Mouse (Mus musculus): ENCODE data around the gene Mybpc2. TPM values are rescaled to one million over a fixed set of nuclear protein-coding genes. Genes with fewer than 3 reads are reported as not detected.
A peak's percentile ranks its signal among the peaks of the same experiment; 100 is the strongest.

Gene Mybpc2
- 0.19 and 0.28 TPM in 2 replicates for polyA plus RNA-seq (2015; fragmentation: Nextera tagmentation; extraction: Ambion mirVana)

DNA sequence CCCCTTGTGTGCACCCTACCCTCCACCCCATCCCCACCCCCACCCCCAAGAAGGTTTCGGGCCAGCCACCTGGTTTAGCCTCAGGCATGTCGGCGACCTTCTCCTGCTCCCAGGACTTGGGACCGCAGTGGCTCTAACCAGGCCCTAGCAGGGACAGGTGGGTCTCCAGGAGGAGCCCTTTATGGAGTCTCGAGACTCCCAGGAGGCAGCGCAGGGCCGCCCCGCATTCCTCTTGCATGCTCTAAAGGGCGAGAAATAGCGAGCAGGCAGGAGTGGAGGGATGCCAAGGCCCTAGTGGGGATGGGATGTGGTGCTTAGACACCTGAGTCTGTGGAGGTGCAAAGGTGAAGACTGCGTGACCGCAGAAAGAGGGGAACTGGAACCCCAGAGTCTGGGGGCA, at the start of gene Mybpc2:
Gene Mybpc2, minus strand, starts transcription at position 155 of the 400 bp plus-strand sequence.
- H3K4me3 ChIP-seq: no peak within 1 kb of the TSS
- no peaks in the 10 kb centered on the region for H3K9me3 ChIP-seq
- WGBS: 42% methylated on average over 12 of the region's 12 CpGs
- peaks cover 15% of the 10 kb centered on the region for H3K4me1 ChIP-seq
- peaks cover 34% of the 10 kb centered on the region for H3K27me3 ChIP-seq (replicated peaks)
- ATAC-seq (replicated peaks): no peak
- H3K36me3 ChIP-seq (replicated peaks): no peaks in the 10 kb centered on the region
- no peak within 1 kb of the TSS for H3K27ac ChIP-seq
- peak within 1 kb of the TSS; percentile 10; the same call in 1 of the 2 replicates for H3K4me2 ChIP-seq
- H3K9ac ChIP-seq: no peak within 1 kb of the TSS

DNA sequence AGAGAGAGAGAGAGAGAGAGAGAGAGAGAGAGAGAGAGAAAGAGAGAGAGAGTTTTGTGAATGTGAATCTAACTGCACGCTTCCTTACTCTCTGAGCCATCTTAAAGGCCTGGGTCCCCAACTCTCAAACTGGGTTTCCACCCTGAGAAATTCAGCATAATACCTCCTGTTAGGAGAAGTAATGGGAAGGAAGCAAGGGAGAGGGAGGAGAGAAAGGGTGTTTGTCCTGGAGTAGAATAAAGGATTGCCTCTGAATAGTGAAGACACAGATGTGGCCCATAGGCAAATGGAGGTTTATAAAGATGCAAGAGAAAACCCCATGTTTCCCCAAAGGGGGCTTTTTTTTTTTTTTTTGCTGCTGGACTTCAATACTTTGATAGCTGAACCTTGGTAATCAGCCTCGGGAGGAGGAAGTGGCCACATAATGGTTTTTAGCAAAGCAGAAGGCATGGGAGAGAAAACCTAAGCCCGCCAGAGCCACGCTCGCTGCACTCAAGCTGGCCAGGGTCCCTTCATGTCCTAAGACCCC, 48.6 kb upstream of the Mybpc2 start:
- Histone ChIP-seq H3K27ac (no peak overlapping the region), H3K4me3 (no peak overlapping the region), H3K9me3 (no peaks in the 10 kb centered on the region), H3K4me1 (no peaks in the 10 kb centered on the region), H3K9ac (no peak overlapping the region), H3K4me2 (no peak overlapping the region), H3K36me3 (replicated peaks) (no peaks in the 10 kb centered on the region), H3K27me3 (replicated peaks) (no peaks in the 10 kb centered on the region)
- no peak for ATAC-seq (replicated peaks)
- 73% methylated on average over 5 of the region's 5 CpGs for WGBS

DNA sequence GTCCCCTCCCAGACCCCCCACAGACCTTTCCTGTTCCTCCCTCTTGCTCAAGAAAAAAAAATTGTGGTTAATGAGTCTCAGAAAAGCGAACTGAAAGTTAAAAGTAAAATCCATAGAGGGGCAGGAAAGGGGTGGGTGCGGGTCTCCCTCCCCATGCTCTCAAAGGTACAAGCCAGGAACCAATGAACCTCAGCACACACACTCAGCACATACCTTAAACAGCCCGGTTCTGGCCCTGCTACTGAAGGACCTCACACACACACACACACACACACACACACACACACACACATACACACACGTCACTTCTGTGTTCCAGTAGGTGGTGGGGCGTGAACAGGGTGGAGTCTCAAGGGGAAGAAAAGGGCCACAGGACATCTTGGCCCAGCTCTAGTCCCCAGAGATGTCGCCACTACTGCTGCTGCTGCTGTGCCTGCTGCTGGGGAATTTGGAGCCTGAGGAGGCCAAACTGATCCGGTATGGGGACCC, 47.8 kb upstream of the Mybpc2 start, which contains the start of gene Napsa:
Gene Napsa, plus strand, starts transcription at position 168 of the 489 bp plus-strand sequence.
- Histone ChIP-seq H3K27me3 (replicated peaks) (no peaks in the 10 kb centered on the region), H3K36me3 (replicated peaks) (no peaks in the 10 kb centered on the region), H3K9ac (no peak within 1 kb of the TSS), H3K4me3 (no peak within 1 kb of the TSS), H3K9me3 (no peaks in the 10 kb centered on the region), H3K27ac (no peak within 1 kb of the TSS), H3K4me1 (no peaks in the 10 kb centered on the region), H3K4me2 (no peak within 1 kb of the TSS)
- no peak for ATAC-seq (replicated peaks)
- 43% methylated on average over 7 of the region's 7 CpGs for WGBS

DNA sequence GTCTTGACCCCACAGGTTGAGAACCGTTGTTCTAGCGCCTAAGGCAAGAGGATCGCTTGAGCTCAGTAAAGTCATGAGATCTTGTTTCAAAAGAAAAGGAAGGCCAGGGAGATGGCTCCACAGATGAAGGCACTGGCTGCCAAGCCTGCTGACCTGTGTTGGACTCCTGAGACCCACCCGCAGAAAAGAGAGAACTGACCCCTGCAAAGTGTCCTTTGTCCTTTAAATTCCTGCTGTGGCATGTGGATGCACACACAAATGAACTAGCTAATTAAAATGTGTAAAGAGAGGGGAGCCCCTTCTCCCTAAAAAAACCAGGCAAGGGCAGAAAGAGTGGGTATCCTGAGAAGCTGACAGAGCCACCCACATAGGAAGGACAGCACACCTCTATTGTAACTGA, 47.4 kb upstream of the Mybpc2 start:
- no peak overlapping the region for H3K4me3 ChIP-seq
- H3K9ac ChIP-seq: no peak overlapping the region
- ATAC-seq (replicated peaks): no peak
- H3K36me3 ChIP-seq (replicated peaks): no peaks in the 10 kb centered on the region
- H3K9me3 ChIP-seq: no peaks in the 10 kb centered on the region
- H3K4me2 ChIP-seq: no peak overlapping the region
- H3K4me1 ChIP-seq: no peaks in the 10 kb centered on the region
- H3K27me3 ChIP-seq (replicated peaks): no peaks in the 10 kb centered on the region
- 43% methylated on average over 4 of the region's 4 CpGs for WGBS
- H3K27ac ChIP-seq: no peak overlapping the region

DNA sequence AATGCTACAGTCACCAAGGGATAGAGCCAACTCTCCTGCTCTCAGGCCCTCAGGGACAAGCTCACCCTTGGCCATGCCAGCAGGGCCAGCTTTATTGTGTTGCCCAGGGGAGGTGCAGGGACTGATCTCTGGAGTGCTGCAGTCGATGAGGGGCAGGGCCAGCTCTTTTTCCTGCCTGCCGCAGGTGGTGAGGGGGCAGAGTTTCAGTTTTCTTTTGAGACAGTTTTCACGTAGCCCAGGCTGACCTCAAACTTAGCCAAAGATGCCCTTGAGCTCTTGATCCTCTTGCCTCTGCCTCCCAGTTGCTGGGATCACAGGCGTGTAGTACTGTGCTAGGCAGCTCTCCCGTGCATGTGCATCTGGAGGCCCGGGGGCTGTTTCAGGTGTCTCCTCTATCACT, 46.5 kb upstream of the Mybpc2 start:
- H3K27me3 ChIP-seq (replicated peaks): no peaks in the 10 kb centered on the region
- H3K4me1 ChIP-seq: no peaks in the 10 kb centered on the region
- H3K4me3 ChIP-seq: no peak overlapping the region
- H3K9ac ChIP-seq: no peak overlapping the region
- no peaks in the 10 kb centered on the region for H3K36me3 ChIP-seq (replicated peaks)
- ATAC-seq (replicated peaks): no peak
- no peak overlapping the region for H3K27ac ChIP-seq
- H3K9me3 ChIP-seq: no peaks in the 10 kb centered on the region
- no peak overlapping the region for H3K4me2 ChIP-seq
- 91% methylated on average over 6 of the region's 6 CpGs for WGBS

DNA sequence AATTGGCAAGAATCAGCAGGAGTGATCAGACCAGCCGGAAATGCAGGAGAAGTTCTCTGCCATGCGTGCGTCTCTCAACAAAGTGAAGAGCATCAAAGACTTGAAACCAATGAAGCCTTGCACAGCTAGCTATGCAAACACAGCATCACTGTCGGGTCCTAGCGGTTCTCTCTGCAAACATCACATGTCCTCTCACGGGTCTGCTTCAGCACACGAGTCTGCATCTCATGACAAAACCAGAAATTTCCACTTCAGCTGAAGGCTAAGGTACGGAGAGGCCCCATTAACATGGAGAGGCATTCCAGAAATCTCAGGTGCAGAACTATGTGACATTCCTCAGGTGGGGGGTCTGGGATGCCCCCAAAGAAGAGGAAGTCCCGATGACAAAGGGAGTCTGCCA, 44.3 kb upstream of the Mybpc2 start:
- no peak for ATAC-seq (replicated peaks)
- 78% methylated on average over 9 of the region's 9 CpGs for WGBS
- 0 out of 2 replicates have a peak, but pooled peaks cover 3% of the 10 kb centered on the region for H3K27me3 ChIP-seq (replicated peaks)
- no peaks in the 10 kb centered on the region for H3K9me3 ChIP-seq
- H3K36me3 ChIP-seq (replicated peaks): no peaks in the 10 kb centered on the region
- H3K4me3 ChIP-seq: no peak overlapping the region
- H3K9ac ChIP-seq: no peak overlapping the region
- H3K27ac ChIP-seq: no peak overlapping the region
- no peaks in the 10 kb centered on the region for H3K4me1 ChIP-seq
- H3K4me2 ChIP-seq: no peak overlapping the region

DNA sequence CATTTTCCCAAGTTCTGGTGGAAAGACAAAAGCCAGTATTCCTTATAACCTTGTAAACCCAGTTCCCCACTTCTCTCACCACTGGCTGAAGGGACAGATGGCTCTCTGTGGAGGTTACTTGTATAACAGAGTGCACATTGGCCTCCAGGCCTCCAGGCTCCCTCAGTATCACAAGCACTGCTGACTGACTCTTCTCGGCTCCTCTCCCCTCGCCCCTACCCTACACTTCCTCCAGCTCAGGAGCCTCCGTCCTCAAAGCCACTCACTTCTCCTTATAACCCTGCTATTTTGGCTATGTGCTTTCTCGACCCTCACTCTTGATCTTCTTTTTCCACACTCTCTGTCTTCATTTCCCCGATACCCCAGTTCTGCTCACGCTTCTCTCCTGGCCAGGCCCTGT, 41.0 kb upstream of the Mybpc2 start:
- Histone ChIP-seq H3K4me2 (no peak overlapping the region), H3K36me3 (replicated peaks) (no peaks in the 10 kb centered on the region), H3K27ac (no peak overlapping the region), H3K27me3 (replicated peaks) (0 out of 2 replicates have a peak, but pooled peaks cover 3% of the 10 kb centered on the region), H3K9me3 (no peaks in the 10 kb centered on the region), H3K9ac (no peak overlapping the region), H3K4me1 (no peaks in the 10 kb centered on the region), H3K4me3 (no peak overlapping the region)
- 73% methylated on average over 6 of the region's 6 CpGs for whole genome bisulfite sequencing
- ATAC-seq (replicated peaks): no peak

DNA sequence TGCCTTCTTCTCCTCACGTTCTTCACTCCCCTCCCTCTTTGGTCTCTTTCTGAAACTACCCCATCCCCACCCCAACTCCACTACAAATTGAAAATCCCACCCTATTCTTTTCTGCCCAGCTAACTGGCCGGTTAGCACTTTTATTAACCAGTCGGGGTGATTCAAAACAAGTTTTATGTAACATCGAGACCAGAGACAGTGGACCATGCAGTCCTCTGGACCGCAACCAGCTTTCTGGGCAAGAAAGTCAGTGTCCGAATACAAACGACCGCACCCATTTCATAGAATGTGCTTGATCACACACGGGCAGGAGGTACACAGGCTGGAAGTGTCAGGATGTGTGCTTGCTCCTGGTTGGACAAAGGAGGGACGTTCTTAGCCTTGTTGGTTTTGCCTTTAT, 40.0 kb upstream of the Mybpc2 start:
- Histone ChIP-seq H3K27me3 (replicated peaks) (0 out of 2 replicates have a peak, but pooled peaks cover 3% of the 10 kb centered on the region), H3K4me1 (no peaks in the 10 kb centered on the region), H3K27ac (no peak overlapping the region), H3K4me3 (no peak overlapping the region), H3K9me3 (no peaks in the 10 kb centered on the region), H3K9ac (no peak overlapping the region), H3K36me3 (replicated peaks) (no peaks in the 10 kb centered on the region), H3K4me2 (no peak overlapping the region)
- 85% methylated on average over 10 of the region's 10 CpGs for WGBS
- no peak for ATAC-seq (replicated peaks)

DNA sequence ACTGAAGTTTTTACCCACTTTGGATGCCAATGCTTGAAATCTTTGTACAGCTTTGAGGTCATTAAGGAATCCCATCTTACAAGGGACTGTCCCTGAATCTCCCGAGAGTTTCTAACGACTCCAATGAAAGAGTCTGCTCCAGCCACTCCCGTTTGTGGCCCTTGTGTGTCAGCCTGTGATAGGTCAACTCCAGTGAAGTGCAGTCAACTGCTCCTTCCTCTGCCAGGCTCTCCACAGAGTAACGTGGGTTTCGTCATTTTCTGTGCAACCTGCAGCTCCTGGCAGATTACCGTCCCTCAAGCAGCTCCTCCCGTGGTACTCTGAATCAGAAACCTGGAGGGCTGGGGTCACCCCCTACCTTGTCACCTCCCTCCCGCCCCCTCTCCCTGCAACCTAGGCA, 38.8 kb upstream of the Mybpc2 start:
- no peaks in the 10 kb centered on the region for H3K36me3 ChIP-seq (replicated peaks)
- 50% methylated on average over 8 of the region's 8 CpGs for WGBS
- 0 out of 2 replicates have a peak, but pooled peaks cover 3% of the 10 kb centered on the region for H3K27me3 ChIP-seq (replicated peaks)
- no peaks in the 10 kb centered on the region for H3K9me3 ChIP-seq
- H3K27ac ChIP-seq: no peak overlapping the region
- ATAC-seq (replicated peaks): no peak
- no peaks in the 10 kb centered on the region for H3K4me1 ChIP-seq
- no peak overlapping the region for H3K4me2 ChIP-seq
- H3K9ac ChIP-seq: no peak overlapping the region
- H3K4me3 ChIP-seq: no peak overlapping the region

DNA sequence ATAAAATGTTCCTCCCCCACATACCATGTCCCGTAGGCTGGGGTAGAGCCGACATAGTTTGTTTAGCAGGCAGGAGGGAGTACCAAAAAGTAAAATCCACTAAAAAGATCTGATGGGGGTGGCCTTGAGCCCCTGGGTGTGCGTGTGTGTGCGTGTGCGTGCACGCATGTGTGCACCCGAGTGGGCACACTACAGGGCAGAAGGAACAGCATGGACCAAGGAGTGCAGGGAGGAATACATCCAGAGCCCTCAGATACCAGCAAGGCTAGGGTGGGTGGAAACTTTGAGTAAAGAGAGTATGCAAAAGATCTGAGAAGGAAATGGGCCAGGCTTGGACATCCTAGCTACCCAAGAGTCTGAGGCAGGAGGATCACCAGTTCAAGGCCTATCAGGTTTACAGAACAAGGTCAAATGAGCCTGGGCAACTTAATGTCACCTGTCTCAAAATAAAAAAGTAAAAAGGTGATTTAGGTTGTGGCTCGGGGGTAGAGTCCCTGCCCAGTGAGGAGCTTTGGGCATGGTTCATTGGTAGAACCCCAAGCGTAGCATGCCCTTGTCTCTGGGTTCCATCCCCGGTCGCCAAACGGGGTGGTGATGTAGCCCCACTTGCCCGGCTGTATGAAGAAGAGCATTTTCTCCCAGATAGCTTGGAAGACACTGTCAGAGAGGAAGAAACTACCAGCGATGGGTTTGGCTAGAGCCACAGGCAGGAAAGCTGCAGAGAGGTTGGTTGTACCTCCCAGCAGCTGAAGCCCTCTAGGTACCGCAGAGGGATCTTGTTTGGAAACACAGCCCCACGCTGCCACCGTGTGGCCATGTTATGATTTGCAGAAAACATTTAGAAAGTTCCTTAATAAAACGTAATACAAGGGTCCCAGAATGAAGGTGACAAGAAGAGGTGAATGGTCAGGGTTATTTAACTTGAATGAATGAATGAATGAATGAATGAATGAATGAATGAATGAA, 36.3 kb upstream of the Mybpc2 start:
- H3K27me3 ChIP-seq (replicated peaks): 0 out of 2 replicates have a peak, but pooled peaks cover 2% of the 10 kb centered on the region
- H3K4me2 ChIP-seq: no peak overlapping the region
- 53% methylated on average over 18 of the region's 18 CpGs for WGBS
- H3K4me3 ChIP-seq: no peak overlapping the region
- no peaks in the 10 kb centered on the region for H3K4me1 ChIP-seq
- ATAC-seq (replicated peaks): peak; percentile 74
- H3K36me3 ChIP-seq (replicated peaks): no peaks in the 10 kb centered on the region
- H3K9ac ChIP-seq: no peak overlapping the region
- no peak overlapping the region; the same call in 1 of the 2 replicates for H3K27ac ChIP-seq
- H3K9me3 ChIP-seq: no peaks in the 10 kb centered on the region

DNA sequence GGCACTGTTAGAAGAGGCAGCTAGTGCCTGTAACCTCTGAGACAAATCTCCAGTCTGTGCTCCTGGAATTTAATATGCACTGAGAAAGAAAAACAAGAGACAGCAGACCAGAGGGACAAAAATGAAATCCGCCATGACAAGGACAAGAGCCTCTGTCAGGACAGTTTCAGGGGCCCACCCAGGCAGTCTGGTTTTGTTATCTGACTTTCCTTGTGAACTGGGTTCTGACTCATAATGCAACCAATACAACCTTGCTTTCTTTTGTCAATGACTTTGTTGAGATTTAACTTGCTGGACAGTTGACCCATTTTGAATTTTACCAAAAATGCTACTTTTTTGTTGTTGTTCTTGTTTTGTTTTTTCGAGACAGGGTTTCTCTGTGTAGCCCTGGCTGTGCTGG, 33.2 kb upstream of the Mybpc2 start:
- Histone ChIP-seq H3K9me3 (no peaks in the 10 kb centered on the region), H3K4me1 (peaks cover 11% of the 10 kb centered on the region), H3K4me3 (no peak overlapping the region), H3K9ac (no peak overlapping the region), H3K4me2 (no peak overlapping the region), H3K27ac (no peak overlapping the region), H3K36me3 (replicated peaks) (no peaks in the 10 kb centered on the region), H3K27me3 (replicated peaks) (no peaks in the 10 kb centered on the region)
- 69% methylated on average over 2 of the region's 2 CpGs for WGBS
- no peak for ATAC-seq (replicated peaks)

DNA sequence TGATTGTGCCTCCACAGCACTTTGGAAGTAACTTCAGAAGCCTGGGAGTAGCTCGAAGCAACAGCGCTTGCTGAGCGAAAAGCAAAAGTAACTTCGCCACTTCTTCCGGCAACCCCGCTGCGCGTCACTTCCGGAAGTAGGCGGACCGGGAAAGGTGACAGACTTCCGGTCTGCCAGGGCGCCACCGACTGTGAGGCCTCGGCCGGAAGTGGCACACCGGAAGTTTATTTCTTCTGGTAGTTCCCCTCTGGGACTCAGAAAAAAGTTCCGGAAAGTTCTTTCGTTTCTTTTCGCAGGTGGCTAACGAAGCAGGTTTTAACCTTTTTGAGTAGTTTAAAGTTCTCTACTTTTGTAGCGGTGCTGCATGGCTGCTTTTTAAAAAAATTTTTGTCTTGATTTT, 29.4 kb upstream of the Mybpc2 start, which contains the start of gene Nr1h2:
Gene Nr1h2, minus strand, starts transcription at position 126 of the 400 bp plus-strand sequence.
- peak; percentile 84 for ATAC-seq (replicated peaks)
- H3K27ac ChIP-seq: peak within 1 kb of the TSS; percentile 85
- H3K4me2 ChIP-seq: peak within 1 kb of the TSS; percentile 88
- H3K36me3 ChIP-seq (replicated peaks): peaks cover 11% of the 10 kb centered on the region; the same call in 1 of the 2 replicates
- H3K4me3 ChIP-seq: peak within 1 kb of the TSS; percentile 84
- H3K27me3 ChIP-seq (replicated peaks): no peaks in the 10 kb centered on the region
- H3K4me1 ChIP-seq: peaks cover 12% of the 10 kb centered on the region
- H3K9ac ChIP-seq: peak within 1 kb of the TSS; percentile 34; the same call in 1 of the 2 replicates
- no peaks in the 10 kb centered on the region for H3K9me3 ChIP-seq
- WGBS: under 1% methylated on average over 22 of the region's 22 CpGs
